18 mouse cellular contexts compared by ENCODE assay signal in the genomic region with DNA sequence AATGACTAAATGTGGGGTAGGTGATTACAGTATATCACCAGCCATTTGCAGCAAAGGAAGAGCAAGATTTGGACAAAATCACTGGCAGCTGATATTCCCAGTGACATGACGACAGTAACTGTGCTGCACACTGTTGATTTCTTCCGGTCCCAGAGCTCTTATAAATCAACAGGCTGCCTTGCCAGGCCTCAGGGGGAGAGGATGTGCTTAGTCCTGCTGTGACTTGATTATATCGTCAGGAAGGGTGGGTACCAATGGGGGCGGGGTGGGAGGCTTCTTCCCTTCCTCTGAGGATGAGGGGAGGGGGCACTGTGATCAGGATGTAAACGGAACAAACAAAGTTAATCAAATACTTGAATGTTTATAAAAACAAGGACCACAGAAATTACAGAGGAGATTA.
DNase-seq lines count a peak whose midpoint lies in the region; ATAC-seq and TF ChIP-seq lines count a peak whose summit lies in the region.
"Had no signal": no experiment of that assay in that cellular context is flagged by ENCODE, and none has a peak within 500 bp of the region (broad histone marks: within the 10 kb centered on the region; RNA-seq: fewer than 3 reads in every experiment).

No protein-coding gene starts in this region.

- H3K9me3 ChIP-seq in heart, embryonic 11.5 days (replicated peaks; ENCODE audit: control insufficient read depth, low read length): no peaks in the 10 kb centered on the region
- H3K9me3 ChIP-seq in liver, embryonic 12.5 days (replicated peaks): no peaks in the 10 kb centered on the region
- no peaks in the 10 kb centered on the region for H3K9me3 ChIP-seq in lung, embryonic 14.5 days (ENCODE audit: low read depth, low read length)
- H3K9me3 ChIP-seq: embryonic facial prominence, embryonic 15.5 days; midbrain, embryonic 10.5 days; stomach, embryonic 15.5 days had no signal

- DNase-seq in heart, adult 2 months: peak in 1 of 2 experiments; percentile 27
- no peak for DNase-seq in liver
- DNase-seq in lung, embryonic 14.5 days: peak; percentile 68
- DNase-seq in lung, postnatal 4 days: peak; percentile 17 to 54
- DNase-seq in retina, postnatal 1 day: no peak
- DNase-seq in thymus, postnatal 25 days: no peak
- DNase-seq: cerebellum, adult 9-11 months; gastrocnemius, postnatal 14 days; layer of hippocampus, adult 9-11 months; liver, postnatal 0 days; thymus, adult 2 months had no signal

- 23% methylated on average over 5 of the region's 5 CpGs for WGBS in heart, adult 2 months
- 49% methylated on average over 5 of the region's 5 CpGs for WGBS in heart, embryonic 11.5 days (ENCODE audit: insufficient replicate concordance)
- WGBS in liver, embryonic 12.5 days (ENCODE audit: insufficient replicate concordance): 23% methylated on average over 5 of the region's 5 CpGs
- WGBS in lung, embryonic 14.5 days: 22% methylated on average over 5 of the region's 5 CpGs

- H3K27ac ChIP-seq in heart, adult 2 months: peak overlapping the region; percentile 44
- no peak overlapping the region for H3K27ac ChIP-seq in heart, embryonic 11.5 days (ENCODE audit: low read depth, low read length)
- H3K27ac ChIP-seq in liver, embryonic 12.5 days: no peak overlapping the region
- 0 out of 2 replicates have a peak overlapping the region, but pooled peaks have one; percentile 4 for H3K27ac ChIP-seq in lung, embryonic 14.5 days (ENCODE audit: low read depth)
- H3K27ac ChIP-seq: embryonic facial prominence, embryonic 15.5 days; hindbrain, embryonic 14.5 days; midbrain, embryonic 10.5 days; stomach, embryonic 15.5 days had no signal

- no peaks in the 10 kb centered on the region for H3K79me2 ChIP-seq in heart, adult 2 months (replicated peaks; ENCODE audit: control insufficient read depth, insufficient read depth, low read length)

- TF ChIP-seq CTCF in heart, adult 2 months (IDR thresholded peaks at IDR 0.05): no peak
- TF ChIP-seq CTCF in lung, embryonic 14.5 days (IDR thresholded peaks at IDR 0.05; ENCODE audit: low read depth): no peak

- no peak overlapping the region for H3K9ac ChIP-seq in heart, adult 2 months (ENCODE audit: low read depth, low read length)
- H3K9ac ChIP-seq in heart, embryonic 11.5 days (ENCODE audit: low read depth, low read length): no peak overlapping the region
- H3K9ac ChIP-seq in liver, embryonic 12.5 days: no peak overlapping the region
- H3K9ac ChIP-seq in lung, embryonic 14.5 days: no peak overlapping the region
- H3K9ac ChIP-seq: embryonic facial prominence, embryonic 15.5 days; hindbrain, embryonic 14.5 days; liver, postnatal 0 days; stomach, embryonic 15.5 days had no signal

- TF ChIP-seq POLR2A in heart, adult 2 months (IDR thresholded peaks at IDR 0.05; ENCODE audit: insufficient read depth, low read depth, low read length): no peak

- intact Hi-C loops in heart, adult 2 months (cut with DNase I): loop anchor here (5.0 to 10.0 kb wide), 2 partner anchors 44 to 116 kb away; no protein-coding TSS in a partner anchor

- H3K4me2 ChIP-seq in heart, embryonic 11.5 days: no peak overlapping the region
- H3K4me2 ChIP-seq in liver, embryonic 12.5 days: no peak overlapping the region
- no peak overlapping the region for H3K4me2 ChIP-seq in lung, embryonic 14.5 days
- H3K4me2 ChIP-seq: embryonic facial prominence, embryonic 15.5 days; hindbrain, embryonic 14.5 days; stomach, embryonic 15.5 days had no signal

- no peak overlapping the region for H3K4me3 ChIP-seq in heart, adult 2 months
- H3K4me3 ChIP-seq in heart, embryonic 11.5 days (ENCODE audit: low read depth, low read length): no peak overlapping the region
- H3K4me3 ChIP-seq in liver, embryonic 12.5 days: no peak overlapping the region
- H3K4me3 ChIP-seq in lung, embryonic 14.5 days (ENCODE audit: low read depth, low read length): no peak overlapping the region
- H3K4me3 ChIP-seq: embryonic facial prominence, embryonic 15.5 days; midbrain, embryonic 10.5 days; stomach, embryonic 15.5 days had no signal

- no peak for ATAC-seq in heart, embryonic 11.5 days (replicated peaks; ENCODE audit: insufficient number of reproducible peaks, low FRiP score, low TSS enrichment)
- peak; percentile 46; the same call in 1 of the 2 replicates for ATAC-seq in liver, embryonic 12.5 days
- peak; percentile 81 for ATAC-seq in lung, embryonic 14.5 days (ENCODE audit: insufficient read depth)
- ATAC-seq: intestine, embryonic 16.5 days had no signal

- H3K36me3 ChIP-seq in heart, adult 2 months (ENCODE audit: control insufficient read depth, insufficient read depth, low read length): no peaks in the 10 kb centered on the region
- H3K36me3 ChIP-seq in heart, embryonic 11.5 days (ENCODE audit: control insufficient read depth, insufficient read depth, low read length): no peaks in the 10 kb centered on the region
- no peaks in the 10 kb centered on the region for H3K36me3 ChIP-seq in liver, embryonic 12.5 days
- no peaks in the 10 kb centered on the region for H3K36me3 ChIP-seq in lung, embryonic 14.5 days (ENCODE audit: insufficient read depth)
- H3K36me3 ChIP-seq: embryonic facial prominence, embryonic 15.5 days; midbrain, embryonic 10.5 days; stomach, embryonic 15.5 days had no signal

- H3K27me3 ChIP-seq in heart, adult 2 months (ENCODE audit: control insufficient read depth, insufficient read depth, low read length): no peaks in the 10 kb centered on the region
- no peaks in the 10 kb centered on the region for H3K27me3 ChIP-seq in heart, embryonic 11.5 days (ENCODE audit: control insufficient read depth, insufficient read depth, low read length)
- no peaks in the 10 kb centered on the region for H3K27me3 ChIP-seq in liver, embryonic 12.5 days (replicated peaks)
- H3K27me3 ChIP-seq in lung, embryonic 14.5 days (ENCODE audit: insufficient read depth, low read length): no peaks in the 10 kb centered on the region
- H3K27me3 ChIP-seq: embryonic facial prominence, embryonic 15.5 days; stomach, embryonic 15.5 days had no signal

- TF ChIP-seq EP300 in heart, adult 2 months (IDR thresholded peaks at IDR 0.05; ENCODE audit: insufficient read depth, low read depth, low read length): peak; percentile 70; the same call in 1 of the 2 replicates

- H3K4me1 ChIP-seq in heart, adult 2 months (ENCODE audit: control insufficient read depth, insufficient read depth, low read length): peaks cover 1% of the 10 kb centered on the region; the same call in 1 of the 2 replicates
- H3K4me1 ChIP-seq in heart, embryonic 11.5 days (ENCODE audit: control insufficient read depth, insufficient read depth, low read length): no peaks in the 10 kb centered on the region
- no peaks in the 10 kb centered on the region for H3K4me1 ChIP-seq in liver, embryonic 12.5 days
- no peaks in the 10 kb centered on the region for H3K4me1 ChIP-seq in lung, embryonic 14.5 days (ENCODE audit: insufficient read depth)
- H3K4me1 ChIP-seq: embryonic facial prominence, embryonic 15.5 days; stomach, embryonic 15.5 days had no signal

Comparison
In these comparisons a context has a peak if more than half of its experiments do, and no peak if none do; other contexts are left out.
1. H3K27ac ChIP-seq: peak in heart, adult 2 months (single experiment) and lung, embryonic 14.5 days (single experiment); none in heart, embryonic 11.5 days (single experiment) and liver, embryonic 12.5 days (single experiment).
2. DNase-seq: peak in lung, embryonic 14.5 days (single experiment) and lung, postnatal 4 days (2 of 2); none in liver (single experiment), retina, postnatal 1 day (single experiment) and thymus, postnatal 25 days (single experiment).